Mouse (Mus musculus): ENCODE measurements around the gene Limk2.
A peak's percentile ranks its signal among the peaks of the same experiment; 100 is the strongest.

The Limk2 gene

DNA sequence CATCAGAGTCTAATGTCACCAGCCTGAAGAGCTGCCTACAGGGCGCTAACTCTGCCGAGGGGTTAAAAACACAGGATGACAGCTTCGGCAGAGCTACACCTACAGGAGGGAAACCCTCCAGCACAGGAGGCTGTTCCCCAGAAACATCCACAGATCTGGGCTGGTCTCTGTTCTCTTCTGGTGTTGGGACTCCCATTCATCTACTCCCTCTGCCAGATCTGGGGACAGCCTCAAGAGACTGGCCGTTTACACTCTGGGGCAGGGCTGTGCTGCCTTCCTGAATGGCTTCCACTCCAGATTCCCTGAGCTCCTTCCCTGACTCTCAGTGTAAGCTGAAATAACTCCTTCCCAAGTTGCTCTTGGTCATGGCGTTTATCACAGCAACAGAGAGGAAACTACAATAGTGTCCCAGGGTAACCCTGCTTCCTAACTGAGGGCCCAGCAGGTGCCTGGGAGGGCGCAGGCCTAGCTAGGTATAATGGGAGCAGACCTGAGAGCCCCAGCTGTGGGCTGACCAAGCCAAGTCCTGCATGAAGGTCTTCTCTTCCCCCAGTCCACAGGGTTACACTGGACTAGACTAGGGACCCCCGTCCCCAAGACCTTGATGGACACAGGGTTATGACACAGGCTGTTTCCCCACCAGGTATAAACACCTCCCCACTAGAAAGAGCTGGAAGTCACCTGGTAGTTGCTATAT, 37.2 kb downstream of the Limk2 start:
- DNase-seq (ENCODE audit: low spot score in 2 of 2) = no peak

DNA sequence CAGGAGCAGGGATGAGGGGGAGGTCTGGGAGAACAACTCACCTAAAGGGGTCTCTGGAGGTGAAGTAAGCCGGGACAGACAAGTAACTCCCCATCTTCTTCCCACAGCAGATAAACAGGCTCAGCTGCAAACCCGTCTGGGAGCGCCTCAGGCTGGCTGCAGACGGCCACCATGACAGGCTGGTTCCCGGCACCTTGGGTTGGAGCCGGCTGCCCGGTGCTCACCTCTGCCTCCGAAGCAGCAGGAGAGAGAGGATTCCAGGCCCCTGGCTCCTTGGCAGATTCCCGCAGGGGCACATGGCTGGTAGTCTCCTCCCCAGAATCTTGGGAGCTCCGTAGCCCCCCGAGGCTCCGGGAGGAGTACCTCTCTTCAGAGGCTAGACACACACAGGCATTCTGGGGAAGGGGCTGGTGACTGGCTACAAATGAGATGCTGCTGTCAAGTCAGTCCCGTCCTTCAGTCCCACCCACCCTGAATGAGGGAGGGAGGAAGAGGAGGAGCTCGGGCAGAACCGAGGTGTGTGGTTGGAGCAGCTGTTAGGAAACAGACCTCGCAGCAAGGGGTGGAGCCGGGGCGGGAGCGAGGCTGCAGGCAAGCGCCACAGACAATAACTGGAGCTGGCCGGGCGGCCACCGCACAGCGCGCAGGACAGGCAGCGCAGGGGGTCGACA, 37.9 kb downstream of the Limk2 start:
- DNase-seq (ENCODE audit: low spot score in 2 of 2) = peak; percentile 79 to 86

DNA sequence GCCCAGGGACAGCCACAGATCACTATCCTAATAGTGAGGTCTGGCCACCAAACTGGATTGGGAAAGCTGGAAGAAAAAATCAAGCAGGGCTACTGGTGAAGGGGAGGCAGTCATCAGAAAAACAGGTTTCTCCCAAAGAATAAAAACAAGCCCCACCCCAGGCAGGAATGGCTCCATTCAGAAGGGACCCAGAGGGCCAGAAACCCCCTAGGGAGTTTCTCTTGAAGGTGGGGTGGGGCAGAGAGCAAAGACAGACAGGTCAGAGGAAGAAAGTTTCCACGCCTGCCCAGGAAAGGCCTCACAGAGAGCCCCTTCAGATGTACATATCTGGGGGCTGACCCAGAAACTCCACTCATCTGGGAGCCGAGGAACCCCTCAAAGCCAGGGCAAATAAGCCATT, 38.8 kb downstream of the Limk2 start:
- no peak for DNase-seq (ENCODE audit: low spot score in 2 of 2)

- no peak for DNase-seq (ENCODE audit: low spot score in 2 of 2)
Observed at GRCm38 (mm10) chr11:3369449-3369848, 39.5 kb downstream of the Limk2 start.

DNA sequence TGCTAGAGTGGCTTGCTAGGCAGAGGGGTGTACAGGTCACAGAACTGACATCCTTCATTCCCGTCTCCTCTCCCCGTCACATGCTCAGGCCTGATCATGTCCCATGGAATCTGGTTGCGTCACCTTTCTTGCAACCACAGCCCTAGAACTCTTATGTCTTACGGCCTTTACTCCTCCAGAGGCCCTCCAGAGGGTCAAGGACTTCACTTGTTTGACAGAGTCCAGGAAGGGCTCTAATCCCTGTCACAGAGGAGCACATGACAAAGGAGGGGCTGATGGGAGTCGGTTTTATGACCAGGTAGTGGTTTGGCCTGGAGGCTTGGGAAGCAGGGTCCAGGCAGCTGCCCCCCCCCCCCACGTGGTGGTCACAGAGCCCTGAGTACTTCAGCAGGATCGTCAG, 40.0 kb downstream of the Limk2 start:
- no peak for DNase-seq (ENCODE audit: low spot score in 2 of 2)

- DNase-seq (ENCODE audit: low spot score in 2 of 2) = no peak
Observed at GRCm38 (mm10) chr11:3366411-3366810, 42.6 kb downstream of the Limk2 start.

GRCm38 (mm10) chr11:3362854-3363253, 46.1 kb downstream of the Limk2 start:
- no peak for DNase-seq (ENCODE audit: low spot score in 2 of 2)

GRCm38 (mm10) chr11:3352990-3353585, 55.9 kb downstream of the Limk2 start:
- no peak for DNase-seq (ENCODE audit: low spot score in 2 of 2)

DNA sequence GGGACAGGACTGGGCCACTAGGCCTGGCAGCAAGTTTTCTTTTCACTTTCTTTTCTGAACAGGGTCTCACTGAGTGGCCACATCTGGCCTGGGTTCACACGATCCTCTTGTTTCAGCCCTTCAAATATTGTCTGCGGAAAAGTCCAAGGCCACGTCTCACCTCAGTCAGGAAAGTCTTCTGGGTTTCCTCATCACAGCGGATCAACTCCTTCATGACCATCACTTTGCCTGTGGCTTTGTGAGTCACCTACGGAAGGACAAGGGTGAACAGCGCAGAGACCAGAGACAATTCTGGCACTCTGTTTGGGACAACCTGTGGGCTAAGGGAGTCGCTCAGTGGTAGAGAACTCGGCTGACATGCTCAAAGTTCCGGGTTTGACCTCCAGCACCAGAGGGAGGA, 56.9 kb downstream of the Limk2 start:
- DNase-seq (ENCODE audit: low spot score in 2 of 2) = no peak

GRCm38 (mm10) chr11:3349343-3349695, 59.7 kb downstream of the Limk2 start:
- DNase-seq (ENCODE audit: low spot score in 2 of 2) = no peak

DNA sequence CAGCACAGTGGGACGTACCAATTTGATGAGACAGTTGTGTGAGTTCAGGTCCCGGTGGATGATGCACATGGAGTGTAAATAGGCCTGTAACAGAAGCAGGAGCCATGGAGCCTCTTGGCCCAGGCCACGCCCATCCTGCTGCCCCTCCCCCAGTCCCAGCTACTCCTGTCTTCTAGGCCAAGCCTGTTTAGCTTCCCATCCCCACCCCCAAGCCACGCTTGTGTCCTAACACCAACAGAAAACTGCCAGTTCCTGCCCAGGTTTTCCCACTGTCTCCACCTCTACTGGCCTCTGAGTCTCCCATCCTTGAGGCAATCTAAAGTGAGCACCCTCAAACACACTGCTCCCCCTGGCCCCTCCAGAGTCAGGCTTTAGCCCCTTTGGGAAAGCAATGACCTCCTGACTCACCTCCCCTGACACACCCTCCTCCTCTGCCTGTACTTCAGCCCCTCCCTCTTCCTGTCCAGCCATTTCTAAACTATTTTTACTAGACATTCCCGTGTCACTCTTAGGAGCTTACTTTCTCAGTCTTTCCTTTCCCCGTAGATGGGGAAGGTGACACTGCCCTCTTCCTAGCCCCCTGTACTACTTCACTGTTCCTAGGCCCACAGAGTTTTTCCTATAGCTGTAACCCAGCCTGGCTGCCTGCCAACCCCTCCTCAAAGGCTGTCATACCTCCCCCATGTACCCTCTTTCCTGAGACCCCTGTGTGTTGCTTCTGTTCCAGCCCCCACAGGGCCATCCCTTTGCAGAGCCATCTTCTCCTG, 60.2 kb downstream of the Limk2 start:
- DNase-seq (ENCODE audit: low spot score in 2 of 2) = no peak

- DNase-seq (ENCODE audit: low spot score in 2 of 2) = no peak
Observed at GRCm38 (mm10) chr11:3347835-3348195, 61.2 kb downstream of the Limk2 start.

DNA sequence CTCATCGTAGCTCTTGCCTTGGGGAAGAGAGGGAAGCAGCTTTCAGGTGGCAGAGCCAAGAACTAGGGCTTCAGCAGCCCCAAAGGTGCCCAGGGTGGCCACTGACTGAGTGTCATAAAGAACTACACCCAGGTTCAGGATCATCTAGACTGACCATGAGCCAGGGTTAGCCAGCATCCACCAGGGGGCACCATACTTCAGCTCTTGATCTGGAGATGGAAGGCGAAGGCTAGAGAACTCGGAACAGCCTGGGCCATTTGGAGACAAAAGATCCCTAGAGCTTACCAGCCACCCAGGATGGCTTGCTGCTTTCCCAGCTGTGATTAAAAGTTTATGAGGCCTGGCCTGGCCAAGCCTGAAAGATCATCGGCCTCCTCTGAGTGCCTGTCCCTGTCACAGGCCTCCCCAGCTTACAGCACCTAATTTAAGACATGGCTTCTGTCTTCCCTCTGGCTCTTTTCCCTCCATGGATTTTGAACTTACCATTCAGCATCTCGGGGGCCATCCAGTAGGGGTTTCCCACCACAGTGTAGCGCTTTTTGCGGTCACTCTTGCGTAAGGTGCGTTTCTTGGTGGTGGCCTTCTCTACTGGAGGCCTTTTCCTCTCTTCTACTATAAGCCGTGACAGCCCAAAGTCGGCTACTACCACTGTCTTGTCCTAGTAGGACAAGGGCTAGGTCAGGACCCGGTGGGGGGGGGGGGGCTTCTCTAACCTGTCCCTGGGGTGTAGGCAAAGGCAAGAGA, 61.7 kb downstream of the Limk2 start:
- DNase-seq (ENCODE audit: low spot score in 2 of 2) = peak; percentile 64 to 65

DNA sequence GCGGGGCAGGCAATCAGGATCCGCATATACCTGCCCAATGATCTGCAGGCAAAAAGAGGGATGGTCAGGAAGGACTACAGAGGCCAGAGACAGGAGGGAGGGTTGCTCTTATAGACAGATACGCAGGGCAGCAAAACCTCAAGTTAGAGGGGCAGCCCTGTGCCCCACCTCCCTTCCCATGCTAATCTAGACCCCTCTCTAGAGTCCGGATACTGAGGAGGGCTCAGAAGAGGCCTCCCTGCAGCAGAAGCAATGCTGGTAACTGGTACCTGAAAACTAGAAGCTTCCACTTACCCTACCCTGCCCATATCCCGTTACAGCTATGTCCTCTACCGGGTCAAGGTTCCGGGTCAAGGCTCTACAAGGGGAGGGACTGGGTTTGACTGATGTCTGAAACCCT, 62.6 kb downstream of the Limk2 start:
- no peak for DNase-seq (ENCODE audit: low spot score in 2 of 2)

DNA sequence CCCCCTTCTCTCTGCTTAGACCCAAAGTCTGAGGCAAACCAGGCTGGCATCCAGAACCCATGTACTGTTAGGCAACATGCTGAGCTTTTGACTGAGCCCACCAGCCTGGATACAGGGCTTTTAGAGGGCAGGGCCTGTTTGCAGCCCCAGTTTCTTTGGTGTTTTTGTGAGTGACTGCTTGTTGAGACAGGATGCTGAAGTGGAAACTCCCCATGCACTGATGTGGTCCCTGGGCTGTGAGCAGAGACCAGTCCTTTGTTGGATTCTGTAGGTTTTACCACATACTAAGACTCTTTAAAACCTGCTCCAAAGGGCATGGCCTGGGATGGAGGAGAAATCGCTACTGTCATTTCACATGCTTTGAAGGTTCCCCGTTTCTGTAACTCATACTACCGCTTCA, 64.1 kb downstream of the Limk2 start:
- DNase-seq (ENCODE audit: low spot score in 2 of 2) = no peak

- no peak for DNase-seq (ENCODE audit: low spot score in 2 of 2)
Observed at GRCm38 (mm10) chr11:3341476-3341875, 67.5 kb downstream of the Limk2 start.

DNA sequence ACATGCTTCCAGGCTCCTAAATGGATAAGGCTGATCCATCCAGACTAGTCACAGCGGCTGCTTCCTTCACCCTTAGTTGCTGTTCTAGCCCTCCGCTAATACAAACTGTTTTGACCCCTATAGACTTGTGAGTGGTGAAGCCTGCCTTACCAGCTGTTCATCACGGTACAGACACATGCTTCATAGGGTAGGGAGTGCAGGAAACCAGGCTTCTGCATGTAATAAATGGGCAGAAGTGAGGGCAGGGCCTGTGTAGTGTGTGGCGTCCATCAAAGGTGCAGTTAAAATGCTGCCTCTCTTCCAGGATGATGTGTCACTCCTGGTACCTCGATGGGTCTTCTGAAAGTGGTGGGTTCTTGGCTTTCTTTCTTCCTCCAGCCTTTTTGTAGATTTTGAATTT, 71.0 kb downstream of the Limk2 start:
- DNase-seq (ENCODE audit: low spot score in 2 of 2) = no peak

DNA sequence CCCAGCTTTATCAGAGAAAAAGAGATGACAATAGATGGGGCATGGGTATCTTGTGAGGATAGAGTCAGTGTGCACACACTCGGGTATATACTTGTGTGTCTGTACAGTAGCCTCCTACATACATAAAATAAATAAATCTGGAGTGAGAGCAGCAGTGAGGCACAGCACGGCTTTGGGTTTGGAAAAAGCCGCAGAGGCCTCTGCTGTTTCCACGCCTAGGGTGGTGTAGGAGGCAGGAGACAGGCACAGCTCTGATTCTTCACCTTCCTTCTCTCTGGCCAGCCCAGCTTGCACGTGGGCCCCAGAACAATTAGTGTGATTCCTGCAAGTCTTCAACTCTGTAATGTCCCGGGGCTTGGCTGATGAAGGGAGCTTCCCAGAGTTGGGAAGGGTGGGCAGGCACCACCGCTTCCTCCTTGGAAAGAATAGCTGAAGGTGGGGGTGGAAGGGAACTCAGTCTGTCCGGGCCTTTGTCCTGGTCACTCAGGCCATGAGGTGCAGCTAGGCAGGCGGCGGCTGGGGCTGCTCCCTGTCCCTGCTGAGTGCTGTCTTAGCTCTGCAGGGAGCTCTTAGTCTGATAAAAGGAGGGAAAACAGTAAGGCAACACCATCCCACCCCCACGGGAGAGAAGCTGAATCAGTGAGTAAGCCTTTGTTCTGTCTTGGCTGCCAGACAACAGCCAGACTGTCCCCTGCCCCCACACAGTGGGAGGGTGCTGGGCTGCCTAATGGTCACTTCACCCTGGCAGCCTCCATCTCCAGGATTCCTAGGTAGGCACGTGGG, 71.6 kb downstream of the Limk2 start:
- DNase-seq (ENCODE audit: low spot score in 2 of 2) = peak; percentile 82

- no peak for DNase-seq (ENCODE audit: low spot score in 2 of 2)
Observed at GRCm38 (mm10) chr11:3336602-3337001, 72.4 kb downstream of the Limk2 start.

- DNase-seq (ENCODE audit: low spot score in 2 of 2) = no peak
Observed at GRCm38 (mm10) chr11:3335651-3336216, 73.3 kb downstream of the Limk2 start.

Data from right cerebral cortex, postnatal 36 days (tissue).